Mouse (Mus musculus) lung, embryonic 14.5 days (tissue): ENCODE data around the gene Krt80. TPM values are rescaled to one million over a fixed set of nuclear protein-coding genes. Genes with fewer than 3 reads are reported as not detected.

ENCODE experiments used
- ATAC-seq: fragments of 200-750 bp; cut with Nextera tagmentation; 2 replicates; pipeline ENCODE4 v1.8.0; 2017; ENCODE audit warnings: mild to moderate bottlenecking, moderate TSS enrichment, moderate library complexity; ENCODE audit not compliant: insufficient read depth
- DNase-seq: peaks from one replicate; pipeline ENCODE4 v3.0.0-alpha.2; 2015
- H3K27ac ChIP-seq: fragments of 300-500 bp; sonication (generic); 2 replicates; pipeline ENCODE4 v1.5.1; 2014; ENCODE audit warnings: low read depth, mild to moderate bottlenecking, moderate library complexity
- H3K27me3 ChIP-seq: fragments of 300-500 bp; sonication (generic); 2 replicates; pipeline ENCODE4 v1.6.1; 2014; ENCODE audit warnings: low read length, control low read depth; ENCODE audit not compliant: insufficient read depth
- H3K36me3 ChIP-seq: fragments of 300-500 bp; sonication (generic); 2 replicates; pipeline ENCODE4 v1.6.1; 2014; ENCODE audit warnings: control low read depth; ENCODE audit not compliant: insufficient read depth
- H3K4me1 ChIP-seq: fragments of 300-500 bp; sonication (generic); 2 replicates; pipeline ENCODE4 v1.6.1; 2014; ENCODE audit warnings: antibody characterized with exemption, control low read depth; ENCODE audit not compliant: insufficient read depth
- H3K4me2 ChIP-seq: fragments of 300-500 bp; sonication (generic); 2 replicates; pipeline ENCODE4 v1.6.1; 2014; ENCODE audit warnings: mild to moderate bottlenecking
- H3K4me3 ChIP-seq: fragments of 300-500 bp; sonication (generic); 2 replicates; pipeline ENCODE4 v1.5.1; 2014; ENCODE audit warnings: low read depth, low read length
- H3K9ac ChIP-seq: fragments of 300-500 bp; sonication (generic); 2 replicates; pipeline ENCODE4 v1.6.1; 2014
- H3K9me3 ChIP-seq: fragments of 300-500 bp; sonication (generic); 2 replicates; pipeline ENCODE4 v1.6.1; 2016; ENCODE audit warnings: low read depth, low read length, control low read depth
- CTCF ChIP-seq: IDR thresholded peaks from 2 replicates; pipeline ENCODE4 v1.5.1; 2016; ENCODE audit warnings: antibody characterized with exemption, low read depth
- WGBS: fragments of 180-500 bp; shearing (Covaris S2); extraction: QIAGEN DNeasy Blood & Tissue Kit; methylation state at CpG from one replicate; pipeline ENCODE4 v1.1.7; 2014; 5-methylcytosine and 5-hydroxymethylcytosine counted together
- polyA plus RNA-seq: library from polyadenylated mRNA; unstranded; fragments of >200 nt; fragmentation: Nextera tagmentation; extraction: Ambion mirVana; gene quantifications from 2 replicates; pipeline ENCODE4 v1.2.1, GENCODE M21; 2014

Krt80 gene
- polyA plus RNA-seq, 1 experiment from 2014 or later: 1.5 TPM

DNA sequence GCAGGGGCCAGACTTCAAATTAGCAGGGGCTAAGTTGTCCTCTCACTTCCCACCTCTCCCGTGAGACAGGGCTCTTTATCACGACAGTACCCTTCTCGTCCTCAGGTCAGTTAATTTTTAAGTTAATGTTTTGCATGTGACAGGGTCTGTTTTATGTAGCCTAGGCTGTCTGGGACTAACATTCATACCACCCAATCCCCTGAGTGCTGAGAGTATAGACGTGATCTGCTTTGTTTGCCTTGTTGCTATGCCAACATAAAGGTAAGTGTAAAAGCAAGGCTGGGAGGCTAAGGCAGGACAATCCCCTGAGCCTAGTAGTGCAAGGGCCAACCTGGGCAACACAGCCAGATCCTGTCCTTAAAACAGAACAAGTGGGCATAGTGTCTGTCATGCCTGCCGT is 60.5 kb downstream of the Krt80 start:
- Histone ChIP-seq H3K27ac (no peak overlapping the region), H3K9me3 (no peaks in the 10 kb centered on the region), H3K4me1 (no peaks in the 10 kb centered on the region; the same call in 1 of the 2 replicates), H3K27me3 (no peaks in the 10 kb centered on the region), H3K4me3 (no peak overlapping the region), H3K36me3 (no peaks in the 10 kb centered on the region), H3K4me2 (no peak overlapping the region), H3K9ac (no peak overlapping the region)
- no peak for DNase-seq
- 0 out of 2 replicates have a peak, but pooled peaks have one; percentile 12 for ATAC-seq
- TF ChIP-seq CTCF: no peak
- WGBS: 26% methylated on average over 5 of the region's 5 CpGs

- Histone ChIP-seq H3K36me3 (no peaks in the 10 kb centered on the region), H3K9me3 (no peaks in the 10 kb centered on the region), H3K27me3 (no peaks in the 10 kb centered on the region), H3K27ac (peak overlapping the region; percentile 20; the same call in 1 of the 2 replicates), H3K4me3 (no peak overlapping the region), H3K4me1 (no peaks in the 10 kb centered on the region; the same call in 1 of the 2 replicates), H3K4me2 (no peak overlapping the region), H3K9ac (no peak overlapping the region; the same call in 1 of the 2 replicates)
- 44% methylated on average over 13 of the region's 13 CpGs for WGBS
- DNase-seq: no peak
- TF ChIP-seq CTCF: no peak
- no peak for ATAC-seq
These were observed 61.3 kb downstream of the Krt80 start for GRCm38 (mm10) chr15:101308440-101309348.

GRCm38 (mm10) chr15:101306459-101306858 is 63.5 kb downstream of the Krt80 start:
- H3K9ac ChIP-seq: no peak overlapping the region
- H3K4me2 ChIP-seq: no peak overlapping the region
- no peaks in the 10 kb centered on the region for H3K27me3 ChIP-seq
- ATAC-seq (no peak), DNase-seq (no peak)
- no peaks in the 10 kb centered on the region; the same call in 1 of the 2 replicates for H3K4me1 ChIP-seq
- TF ChIP-seq CTCF: no peak
- H3K27ac ChIP-seq: no peak overlapping the region
- no peaks in the 10 kb centered on the region for H3K9me3 ChIP-seq
- no peaks in the 10 kb centered on the region for H3K36me3 ChIP-seq
- no peak overlapping the region for H3K4me3 ChIP-seq
- 77% methylated on average over 4 of the region's 4 CpGs for WGBS

GRCm38 (mm10) chr15:101303830-101304229 is 66.1 kb downstream of the Krt80 start:
- H3K36me3 ChIP-seq: 0 out of 2 replicates have a peak, but pooled peaks cover 11% of the 10 kb centered on the region
- no peak overlapping the region for H3K4me3 ChIP-seq
- H3K9ac ChIP-seq: no peak overlapping the region
- no peak overlapping the region for H3K27ac ChIP-seq
- WGBS: 88% methylated on average over 4 of the region's 4 CpGs
- no peaks in the 10 kb centered on the region for H3K4me1 ChIP-seq
- no peak overlapping the region for H3K4me2 ChIP-seq
- ATAC-seq (no peak), DNase-seq (no peak)
- no peaks in the 10 kb centered on the region for H3K27me3 ChIP-seq
- TF ChIP-seq CTCF: no peak
- no peaks in the 10 kb centered on the region for H3K9me3 ChIP-seq

- H3K4me1 ChIP-seq: peaks cover 9% of the 10 kb centered on the region; the same call in 1 of the 2 replicates
- no peak overlapping the region for H3K4me2 ChIP-seq
- DNase-seq (no peak), ATAC-seq (no peak)
- H3K4me3 ChIP-seq: no peak overlapping the region
- 82% methylated on average over 3 of the region's 3 CpGs for WGBS
- no peaks in the 10 kb centered on the region for H3K27me3 ChIP-seq
- no peak for TF ChIP-seq CTCF
- H3K9me3 ChIP-seq: no peaks in the 10 kb centered on the region
- H3K36me3 ChIP-seq: 0 out of 2 replicates have a peak, but pooled peaks cover 11% of the 10 kb centered on the region
- H3K27ac ChIP-seq: no peak overlapping the region
- H3K9ac ChIP-seq: no peak overlapping the region
These were observed 67.8 kb downstream of the Krt80 start for GRCm38 (mm10) chr15:101302201-101302600.

DNA sequence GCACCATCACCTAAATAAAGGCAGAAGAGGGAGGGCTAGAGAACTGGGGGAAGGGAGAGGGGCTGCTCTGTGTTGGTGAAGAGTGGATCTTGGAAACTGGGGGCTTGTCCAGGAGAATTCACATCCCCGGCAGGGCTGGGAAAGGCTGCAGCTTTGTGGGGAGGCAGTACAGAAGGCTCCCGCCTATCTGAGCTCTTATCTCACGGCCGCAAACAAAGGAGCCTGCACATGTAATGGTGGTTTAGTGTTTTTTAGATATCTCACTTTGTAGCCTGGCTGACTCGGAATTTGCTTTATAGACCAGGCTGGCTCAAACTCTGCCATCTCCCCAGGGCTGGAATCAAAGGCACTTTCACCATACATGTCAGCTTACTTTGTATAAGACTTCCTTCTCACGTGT is 69.8 kb downstream of the Krt80 start:
- Histone ChIP-seq H3K4me2 (no peak overlapping the region), H3K4me3 (no peak overlapping the region), H3K27ac (no peak overlapping the region), H3K36me3 (0 out of 2 replicates have a peak, but pooled peaks cover 11% of the 10 kb centered on the region), H3K9ac (no peak overlapping the region), H3K4me1 (peaks cover 9% of the 10 kb centered on the region; the same call in 1 of the 2 replicates), H3K27me3 (no peaks in the 10 kb centered on the region), H3K9me3 (no peaks in the 10 kb centered on the region)
- DNase-seq: no peak
- no peak for TF ChIP-seq CTCF
- ATAC-seq: no peak
- 53% methylated on average over 6 of the region's 6 CpGs for WGBS

DNA sequence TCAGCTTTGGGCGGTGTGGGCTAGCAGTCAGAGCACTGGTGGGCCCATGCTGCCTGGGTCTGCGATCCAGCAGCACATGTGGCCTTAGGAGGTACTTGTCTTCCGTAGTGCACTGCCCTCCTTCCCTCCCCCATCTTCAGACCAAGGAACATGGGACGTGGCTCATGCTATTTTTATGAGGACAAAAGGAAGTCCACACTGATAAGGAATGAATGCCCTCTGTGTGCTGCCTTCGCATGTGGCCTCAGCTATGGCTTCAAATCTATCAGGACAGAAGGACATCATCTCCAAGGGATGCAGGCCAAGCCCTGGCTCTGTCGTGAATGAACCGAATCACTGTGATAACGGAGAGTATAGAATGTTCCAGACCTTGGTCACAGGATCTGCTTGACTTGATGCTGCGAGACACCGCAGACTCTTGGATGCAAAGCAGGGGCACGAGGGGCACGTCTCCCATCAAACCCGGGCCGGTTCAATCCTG is 70.4 kb downstream of the Krt80 start:
- ATAC-seq: no peak
- 64% methylated on average over 14 of the region's 14 CpGs for WGBS

More for the DNA sequence above, 70.4 kb downstream of the Krt80 start:
- 0 out of 2 replicates have a peak, but pooled peaks cover 11% of the 10 kb centered on the region for H3K36me3 ChIP-seq
- H3K4me3 ChIP-seq: no peak overlapping the region
- no peak overlapping the region for H3K27ac ChIP-seq
- H3K4me1 ChIP-seq: peaks cover 9% of the 10 kb centered on the region
- H3K9ac ChIP-seq: no peak overlapping the region
- no peaks in the 10 kb centered on the region for H3K27me3 ChIP-seq
- no peaks in the 10 kb centered on the region for H3K9me3 ChIP-seq
- H3K4me2 ChIP-seq: no peak overlapping the region
- no peak for TF ChIP-seq CTCF
- no peak for DNase-seq
